Mouse (Mus musculus) kidney, adult 18-20 months (tissue): ENCODE measurements at regions not wholly inside any gene's neighbourhood (a gene's known extent, or its start where the extent isn't known, plus 50 kb on each side); places are given as distances from the start of the nearest gene placed in this dataset.

Experiments
- DNase-seq: peaks from one replicate; pipeline ENCODE4 v3.0.0; 2021

DNA sequence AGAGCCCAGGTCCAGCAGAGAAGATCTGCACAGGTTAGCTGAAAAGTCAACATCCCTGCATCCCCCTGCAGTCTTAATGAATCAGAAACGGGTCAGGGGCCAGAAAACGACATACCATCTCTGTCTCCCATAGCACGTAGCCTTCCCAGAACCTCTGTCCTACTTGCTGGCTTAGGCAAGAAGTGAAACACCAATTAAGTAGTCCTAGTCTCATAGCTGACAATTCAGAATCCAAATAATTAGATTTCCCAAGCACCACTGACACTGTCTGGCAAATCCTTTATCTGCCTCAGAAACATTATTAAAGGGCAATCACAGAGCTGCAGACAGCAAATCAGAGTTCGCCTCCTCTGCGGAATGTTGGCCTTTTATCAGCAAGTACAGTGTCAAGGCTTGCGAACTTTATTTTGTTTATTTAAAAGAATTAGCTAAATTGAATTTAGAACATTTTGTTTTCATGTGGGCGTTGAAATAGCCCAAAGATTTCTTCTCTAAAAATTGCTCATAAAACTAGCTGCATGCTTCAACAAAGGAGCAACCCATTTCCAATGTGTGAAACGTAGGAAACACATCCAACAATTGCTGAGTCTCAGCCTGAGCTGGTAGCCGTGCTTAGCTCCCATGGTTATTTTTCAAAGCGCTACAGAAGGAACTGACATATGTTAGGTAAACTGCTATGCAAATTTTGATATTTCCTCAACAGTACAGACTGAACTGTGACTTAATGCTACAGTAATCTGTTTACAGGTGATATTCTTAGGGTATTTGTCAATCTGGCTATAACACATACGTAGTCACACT lies 411.2 kb downstream of the Ipo11 start:
- no peak for DNase-seq

DNA sequence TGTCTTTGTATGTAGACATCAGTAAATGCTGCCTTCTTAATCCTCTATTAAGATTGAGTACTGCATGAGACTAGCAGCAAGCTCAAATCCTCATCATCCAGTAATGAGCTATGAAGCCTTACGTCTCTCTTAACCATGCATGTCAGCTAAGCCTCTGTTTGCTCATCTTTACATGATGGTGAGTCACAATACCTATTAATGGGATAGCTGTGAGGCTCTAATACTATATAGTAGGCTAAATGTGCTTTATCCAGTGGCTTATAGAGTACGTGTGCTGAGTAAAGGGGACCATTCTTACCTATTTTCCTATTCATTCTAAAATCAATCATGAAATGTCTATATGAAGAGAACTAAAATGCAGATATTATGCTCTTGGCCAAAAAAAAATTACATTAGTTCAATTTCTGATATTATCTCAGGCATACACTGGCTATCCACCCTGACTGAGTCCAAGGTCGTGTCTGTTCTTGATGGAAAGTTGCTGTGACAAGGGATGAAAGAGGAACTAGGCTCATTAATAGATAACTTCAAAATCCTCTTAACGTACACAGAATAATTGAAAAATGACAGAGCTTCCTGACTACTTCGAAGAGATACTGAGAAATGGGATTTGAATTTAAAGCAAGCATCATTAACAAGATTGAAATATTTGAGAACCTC lies 422.1 kb downstream of the Ipo11 start:
- DNase-seq = no peak

DNA sequence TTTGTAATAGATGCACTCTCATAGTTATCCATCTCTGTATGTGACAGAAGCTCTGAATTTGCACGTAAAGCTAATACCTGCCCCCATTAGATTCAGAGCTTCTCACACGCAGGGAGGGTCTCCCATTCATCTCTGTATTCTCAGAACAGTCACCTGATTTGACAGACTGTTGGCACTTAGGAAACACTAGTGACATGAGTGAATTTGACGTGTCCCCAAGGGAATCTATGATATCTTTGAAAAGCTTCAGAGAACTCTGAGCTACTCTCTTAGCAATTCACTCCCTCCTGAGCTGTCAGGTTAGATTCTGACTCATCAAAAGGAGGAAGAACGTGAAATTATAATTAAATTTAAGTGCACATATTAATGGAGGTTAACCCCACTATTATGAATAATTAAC lies 423.1 kb downstream of the Ipo11 start:
- DNase-seq = no peak

DNA sequence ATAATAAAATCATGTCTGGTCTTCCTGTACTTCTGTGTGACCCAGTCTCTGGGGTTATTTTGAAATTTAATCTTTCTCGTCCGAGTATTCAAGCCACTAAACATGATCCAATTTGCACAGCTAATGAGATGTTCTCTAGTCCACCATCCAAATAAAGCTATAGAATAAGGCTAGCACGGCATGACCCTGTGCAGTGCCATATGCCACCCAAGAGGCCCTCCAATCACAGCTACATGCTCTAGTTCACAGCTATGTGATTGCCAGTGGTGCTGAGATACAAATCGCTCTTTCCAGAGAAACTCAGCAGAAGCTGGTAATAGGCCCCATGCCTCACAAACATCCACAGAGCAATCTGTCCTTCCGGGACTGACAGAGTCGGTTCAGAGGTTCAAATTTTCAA lies 426.3 kb downstream of the Ipo11 start:
- no peak for DNase-seq

DNA sequence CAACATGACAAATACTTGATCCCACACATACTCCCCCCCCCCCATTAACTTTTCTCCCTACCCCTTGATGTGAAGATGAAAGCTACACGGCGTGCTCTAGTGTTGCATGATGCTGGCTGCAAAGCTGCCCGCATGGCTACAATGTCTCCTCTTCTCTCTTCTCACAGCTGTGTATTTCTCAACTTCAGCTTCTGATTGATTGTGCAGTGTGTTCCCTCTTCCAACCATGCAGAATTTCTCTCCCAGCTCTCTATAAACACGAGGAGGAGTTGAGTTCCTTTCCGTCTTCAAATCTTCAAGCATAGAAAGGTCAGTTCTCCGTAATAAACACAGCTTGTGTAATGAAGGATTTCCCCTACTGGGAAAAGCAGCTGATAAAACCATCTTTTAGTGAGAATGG lies 435.5 kb downstream of the Ipo11 start:
- DNase-seq = no peak

DNA sequence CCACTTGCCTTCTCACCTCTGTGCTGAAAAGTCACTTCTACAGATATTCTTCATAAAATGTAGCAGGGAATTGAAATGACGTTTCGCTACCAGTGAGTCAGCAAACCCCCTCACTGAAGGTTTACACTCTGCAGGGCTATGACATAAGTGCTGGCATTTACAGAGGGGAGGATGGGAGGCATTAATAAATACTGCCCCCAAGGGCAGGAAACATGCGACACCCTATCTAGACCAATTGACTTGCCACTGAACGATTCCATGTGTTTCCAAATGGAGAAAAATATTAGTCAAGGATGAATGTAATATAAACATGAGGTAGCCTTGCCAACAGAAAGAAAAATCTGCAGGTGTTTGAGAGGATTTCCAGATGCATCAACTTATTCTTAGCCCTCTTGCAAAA lies 465.5 kb downstream of the Ipo11 start:
- no peak for DNase-seq

DNA sequence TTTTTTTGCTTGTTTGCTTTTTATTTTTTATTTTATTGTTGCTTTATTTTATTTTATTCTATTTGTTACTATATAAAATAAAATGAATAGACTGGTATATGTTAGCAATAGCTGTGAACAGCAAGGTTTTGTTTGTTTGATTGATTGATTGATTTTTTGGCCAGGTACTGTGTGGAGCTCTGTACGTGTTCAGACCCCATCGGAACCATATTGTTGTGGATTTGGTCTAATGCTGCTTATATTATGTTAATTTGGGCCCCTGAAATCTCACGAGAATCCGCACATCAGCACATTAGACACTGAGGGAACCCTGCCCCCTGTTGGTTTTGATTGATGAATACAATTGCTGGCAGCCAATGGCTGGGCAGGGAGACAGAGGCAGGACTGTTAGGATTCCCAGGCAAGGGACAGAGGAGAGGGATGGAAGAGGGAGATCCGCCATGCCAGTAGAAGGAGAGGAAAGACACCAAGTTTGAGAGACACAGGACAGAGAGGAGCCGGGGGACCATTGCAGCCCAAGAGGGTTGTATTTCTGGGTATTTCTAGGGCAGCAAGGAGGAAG lies 482.3 kb downstream of the Ipo11 start:
- no peak for DNase-seq

DNA sequence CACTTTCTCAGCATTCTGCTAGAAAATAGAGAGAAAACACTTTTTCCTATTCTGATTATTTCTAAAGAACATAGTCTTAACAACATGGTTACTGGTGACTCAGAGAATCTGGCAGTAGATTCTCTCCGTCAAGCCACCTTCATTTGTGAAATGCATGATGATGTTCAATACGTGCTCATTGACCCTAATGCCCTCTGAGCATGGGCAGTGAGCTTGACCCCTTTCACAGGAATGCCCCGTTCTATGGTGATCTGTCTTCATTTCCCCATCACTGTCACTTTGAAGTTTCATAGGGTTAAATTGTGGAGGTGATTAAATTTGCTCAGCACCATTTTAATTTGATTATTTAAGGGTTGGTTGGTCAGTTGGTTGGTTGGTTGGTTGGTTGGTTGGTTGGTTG lies 504.6 kb downstream of the Ipo11 start:
- no peak for DNase-seq

DNA sequence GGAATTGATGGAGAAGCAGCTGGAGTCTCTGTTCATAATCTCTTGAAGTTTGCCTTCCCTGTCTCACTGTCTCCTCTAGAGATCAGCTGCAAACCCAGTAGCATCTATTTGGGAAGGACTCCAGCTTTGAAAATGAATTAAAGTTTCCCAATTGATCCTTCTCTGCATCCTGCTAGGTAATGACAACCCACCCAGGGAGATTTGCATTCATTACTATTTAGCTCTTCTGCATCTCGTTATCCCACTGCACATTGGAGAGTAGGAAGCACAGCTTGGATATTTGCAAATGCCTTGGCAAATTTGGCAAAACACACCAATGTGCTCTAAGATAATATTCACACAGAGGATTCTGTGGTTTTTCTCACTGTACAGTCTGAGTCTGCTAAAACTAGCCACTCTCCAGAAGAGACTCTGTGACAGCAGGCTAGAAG lies 530.1 kb downstream of the Ipo11 start:
- DNase-seq = no peak

DNA sequence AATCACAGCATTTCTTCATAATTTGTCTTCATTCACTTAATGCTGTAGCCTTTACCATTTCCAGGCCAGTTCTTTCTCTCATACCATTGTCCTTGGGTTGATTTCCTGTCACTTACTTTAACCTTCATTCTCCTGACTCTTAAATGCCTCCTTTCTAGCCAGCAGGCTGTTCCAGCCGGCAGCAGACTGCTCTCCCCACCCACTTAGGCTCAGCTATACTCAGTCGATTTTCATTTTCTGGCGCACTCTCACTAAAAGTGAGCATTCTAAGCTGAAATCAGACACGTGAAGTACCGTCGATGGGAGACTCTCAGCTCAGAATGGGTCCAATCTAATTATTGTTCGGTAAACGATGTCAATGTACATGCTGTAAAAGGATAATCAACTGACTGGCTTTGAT lies 544.1 kb downstream of the Ipo11 start:
- DNase-seq = no peak

DNA sequence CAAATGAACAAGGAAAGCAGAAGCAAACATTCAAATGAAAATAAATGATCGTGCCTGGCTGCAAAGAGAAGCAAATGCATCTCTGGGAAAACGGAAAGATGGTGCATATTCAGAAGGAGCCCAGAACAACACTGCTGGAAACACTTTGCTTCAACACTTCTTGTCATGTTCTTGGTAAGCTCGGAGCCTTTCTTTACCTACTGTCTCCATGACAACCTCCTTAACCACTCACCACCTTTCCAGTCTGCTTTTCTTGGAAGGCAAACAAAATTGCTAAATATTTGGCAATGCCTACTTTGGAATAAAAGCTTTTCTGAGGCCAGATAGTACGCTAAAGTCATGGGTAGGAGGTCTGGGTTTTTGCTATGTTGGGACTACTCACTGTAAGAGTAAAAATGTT lies 548.1 kb downstream of the Ipo11 start:
- DNase-seq = no peak

DNA sequence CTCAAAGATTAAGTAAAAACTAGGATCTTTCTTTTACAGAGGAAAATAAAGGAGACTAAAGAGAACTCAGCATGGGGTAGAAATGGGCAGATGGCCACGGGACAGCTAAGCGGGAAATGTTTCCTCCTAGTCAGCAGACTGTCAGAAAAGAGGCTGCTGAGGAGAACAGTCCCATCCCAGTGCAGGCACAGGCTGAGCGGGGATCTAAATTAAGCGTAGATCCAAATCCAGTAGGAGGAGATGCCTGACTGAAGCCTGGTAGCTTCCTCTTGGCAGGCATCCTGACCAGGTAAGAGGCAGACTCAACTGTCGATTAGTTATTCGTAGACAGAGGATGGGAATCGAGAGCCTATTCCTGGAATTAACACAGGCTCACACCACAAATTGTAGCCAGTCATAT lies 569.2 kb downstream of the Ipo11 start:
- no peak for DNase-seq

DNA sequence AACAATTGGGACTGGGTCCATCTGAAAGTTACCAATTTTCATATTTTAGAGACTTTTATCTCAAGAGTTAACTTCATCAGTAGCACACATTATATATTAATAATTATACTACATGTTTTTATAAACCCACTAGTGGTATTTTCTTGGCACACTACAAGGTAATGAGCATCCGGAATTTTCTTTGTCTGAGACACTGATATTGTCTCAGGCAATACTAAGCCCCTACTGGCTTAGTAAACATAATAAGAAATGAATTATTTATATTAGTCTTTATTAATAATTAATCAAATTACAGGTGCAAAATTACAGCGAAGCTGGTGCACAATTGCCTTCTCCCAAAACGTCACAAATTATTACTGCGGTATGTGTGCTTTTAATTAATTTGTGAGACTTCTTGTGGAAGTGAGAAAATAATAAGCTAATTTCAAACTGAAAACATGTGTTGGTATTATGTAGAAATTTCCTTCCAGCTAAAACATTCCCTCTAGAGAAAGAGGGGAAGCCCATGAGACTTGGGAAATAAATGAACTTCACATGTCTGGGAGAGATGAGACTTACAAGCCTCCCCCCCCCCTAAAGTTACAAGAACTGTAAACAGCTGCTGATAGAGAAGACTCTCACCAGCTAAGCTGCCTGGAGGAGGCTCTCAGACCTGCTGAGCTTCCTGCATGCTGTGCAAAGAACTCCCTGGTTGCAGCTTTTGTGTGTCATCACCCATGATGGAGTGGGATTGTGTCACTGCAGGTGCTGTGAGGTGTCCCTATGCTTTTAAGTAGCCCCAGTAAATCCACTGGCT lies 583.9 kb downstream of the Ipo11 start:
- no peak for DNase-seq

DNA sequence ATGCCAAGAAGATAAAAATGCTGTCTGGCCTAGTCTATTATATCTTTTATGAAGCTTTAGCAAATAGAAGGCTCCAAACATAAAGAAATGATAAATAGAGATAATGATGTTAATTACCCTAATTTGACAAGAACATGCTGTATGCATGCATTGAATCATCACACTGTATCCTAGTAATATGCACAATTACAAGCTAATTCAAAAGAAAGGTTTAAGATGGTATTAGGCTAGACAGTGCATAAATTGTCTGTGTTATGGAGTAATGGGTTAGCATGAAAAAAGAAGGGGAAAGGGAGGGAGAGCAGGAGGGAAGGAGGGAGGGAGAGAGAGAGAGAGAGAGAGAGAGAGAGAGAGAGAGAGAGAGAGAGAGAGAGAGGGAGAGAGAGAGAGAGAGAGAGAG lies 604.7 kb downstream of the Ipo11 start:
- DNase-seq = no peak

DNA sequence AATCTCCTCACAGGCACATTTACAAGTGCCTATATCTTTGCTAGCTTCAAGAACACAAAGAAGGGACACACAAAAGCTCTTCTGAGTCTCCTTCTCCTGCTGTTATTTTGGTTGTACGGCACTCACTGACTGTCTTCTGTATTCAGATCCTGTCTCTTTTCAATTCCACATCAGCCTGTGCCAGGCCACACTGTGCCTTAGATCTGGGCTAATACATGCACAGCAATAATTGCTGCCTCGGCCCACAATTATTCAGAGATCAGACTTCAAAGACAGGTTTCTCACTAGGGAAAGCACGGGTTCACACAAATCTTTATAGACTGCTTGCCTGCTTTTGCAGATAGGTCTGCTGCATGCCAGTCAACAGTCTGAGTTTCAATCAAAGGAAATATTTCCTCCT lies 617.8 kb downstream of the Ipo11 start:
- no peak for DNase-seq

DNA sequence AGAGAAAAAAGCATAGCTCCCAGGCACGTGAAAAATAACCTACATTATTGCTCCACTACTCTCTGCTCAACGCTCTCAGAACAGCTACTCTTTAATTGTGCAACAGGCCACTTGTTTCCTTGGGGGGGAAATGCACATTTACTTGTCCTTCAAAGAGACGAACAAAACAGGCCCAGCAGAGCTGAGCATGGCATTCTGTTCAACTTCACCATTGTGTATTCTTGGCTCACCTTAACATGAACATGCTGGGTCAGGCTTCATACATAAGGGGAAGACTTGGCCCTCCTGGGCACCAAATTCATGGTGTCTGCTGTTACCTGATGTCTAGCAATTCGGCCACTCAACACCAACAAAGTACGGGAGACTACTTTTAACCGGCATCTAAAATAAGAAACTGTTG lies 618.3 kb downstream of the Ipo11 start:
- no peak for DNase-seq

DNA sequence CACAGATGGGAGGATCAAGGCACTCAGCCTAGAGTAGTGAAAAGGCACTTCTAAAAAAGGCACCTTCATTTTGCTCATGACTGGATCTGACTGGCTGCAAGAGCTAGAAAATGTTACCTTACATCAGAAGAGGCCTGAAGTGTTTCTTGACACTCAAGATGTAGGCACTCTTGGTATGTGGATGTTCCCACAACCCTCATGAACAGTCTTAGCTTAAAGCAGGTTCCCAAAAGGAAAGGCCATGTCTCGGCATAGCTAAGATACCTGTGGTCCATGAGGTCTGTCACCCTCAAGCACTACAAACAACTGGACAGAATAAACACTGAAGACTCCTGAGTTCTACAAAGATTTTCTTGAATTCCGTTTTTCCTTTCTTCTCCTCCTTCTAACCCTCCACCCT lies 619.5 kb downstream of the Ipo11 start:
- no peak for DNase-seq

DNA sequence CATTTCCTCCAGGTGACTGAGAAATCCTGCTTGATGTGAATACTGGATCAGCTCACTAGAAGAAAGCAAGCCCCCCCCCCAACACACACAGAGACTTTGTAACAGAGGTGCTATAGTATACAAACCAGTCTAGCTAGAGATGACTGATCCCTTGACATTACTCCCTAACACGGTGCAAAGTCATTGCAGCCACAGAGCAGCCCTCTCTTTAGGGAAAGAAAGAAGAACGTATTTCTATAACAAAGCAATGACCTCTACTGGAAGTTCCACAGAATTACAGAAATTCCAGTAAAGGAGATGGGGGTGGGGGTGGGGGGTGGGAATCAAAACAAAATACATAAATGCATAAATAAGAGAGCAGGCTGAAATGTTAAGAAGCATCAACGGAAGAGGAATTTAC lies 655.6 kb downstream of the Ipo11 start:
- DNase-seq = no peak

DNA sequence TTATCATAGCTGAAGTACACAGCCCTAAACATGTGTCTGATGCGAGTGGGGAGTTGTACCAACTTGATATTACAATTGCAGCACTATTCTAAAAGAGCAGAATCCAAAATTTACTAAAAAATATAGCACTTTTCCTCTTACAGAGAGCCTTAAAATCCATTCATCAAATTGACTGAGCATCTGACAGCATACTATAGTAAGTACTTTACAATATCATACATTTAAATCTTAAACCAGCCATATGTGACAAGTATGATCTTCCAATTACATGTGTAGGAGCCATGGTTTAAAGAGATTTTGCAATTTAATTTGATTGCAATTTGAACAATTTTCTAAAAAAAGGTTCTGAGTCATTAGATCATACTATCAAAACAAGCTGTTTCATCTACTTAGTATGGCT lies 676.9 kb downstream of the Ipo11 start:
- DNase-seq = no peak
